Mouse (Mus musculus): Measurements from ENCODE around the gene Faiml. TPM values are rescaled to one million over a fixed set of nuclear protein-coding genes. Genes with fewer than 3 reads are reported as not detected.

Faiml gene
- total RNA-seq, 2 experiments from 2014 or later, result not detected

GRCm38 (mm10) chr9:99183043-99183670 is 53.9 kb downstream of the Faiml start:
- 0 out of 2 replicates have a peak, but pooled peaks have one; percentile 26 for ATAC-seq (replicated peaks; ENCODE audit: low FRiP score, poor library complexity, severe bottlenecking)

GRCm38 (mm10) chr9:99182121-99182520 is 54.9 kb downstream of the Faiml start:
- ATAC-seq (replicated peaks; ENCODE audit: low FRiP score, poor library complexity, severe bottlenecking), result 0 out of 2 replicates have a peak, but pooled peaks have one; percentile 25

GRCm38 (mm10) chr9:99180272-99180671 is 56.8 kb downstream of the Faiml start:
- no peak for ATAC-seq (replicated peaks; ENCODE audit: low FRiP score, poor library complexity, severe bottlenecking)

Other genes starting within 250 kb of the Faiml start
- not detected in 2 replicates for gene Gm1123, start 201.5 kb downstream of the Faiml start, total RNA-seq (2015; ENCODE audit: low replicate concordance)
- not detected in 2 replicates for gene Gm1123, start 201.5 kb downstream of the Faiml start, total RNA-seq (2017; ENCODE audit: low replicate concordance)
- gene Pik3cb, start 96.6 kb downstream of the Faiml start, total RNA-seq (2015; ENCODE audit: low replicate concordance), result 15.5 and 21.3 TPM in 2 replicates
- gene Pik3cb, start 96.6 kb downstream of the Faiml start, total RNA-seq (2017; ENCODE audit: low replicate concordance), result 8.6 and 14.9 TPM in 2 replicates
- 128 and 183 TPM in 2 replicates for gene Cep70, start 6.1 kb upstream of the Faiml start, total RNA-seq (2015; ENCODE audit: low replicate concordance)
- 189 and 248 TPM in 2 replicates for gene Cep70, start 6.1 kb upstream of the Faiml start, total RNA-seq (2017; ENCODE audit: low replicate concordance)
- not detected in 2 replicates for gene Esyt3, start 121.3 kb upstream of the Faiml start, total RNA-seq (2015; ENCODE audit: low replicate concordance)
- not detected in 2 replicates for gene Esyt3, start 121.3 kb upstream of the Faiml start, total RNA-seq (2017; ENCODE audit: low replicate concordance)
- 14.3 TPM in 1 of 2 replicates, not detected in the other for gene Mras, start 200.1 kb upstream of the Faiml start, total RNA-seq (2015; ENCODE audit: low replicate concordance)
- gene Mras, start 200.1 kb upstream of the Faiml start, total RNA-seq (2017; ENCODE audit: low replicate concordance), result 0.08 and 0.13 TPM in 2 replicates
- not detected in 2 replicates for gene Nme9, start 214.2 kb upstream of the Faiml start, total RNA-seq (2015; ENCODE audit: low replicate concordance)
- gene Nme9, start 214.2 kb upstream of the Faiml start, total RNA-seq (2017; ENCODE audit: low replicate concordance), result 1.2 TPM in 1 of 2 replicates, not detected in the other